Mouse (Mus musculus) testis, adult 2 months (tissue): ENCODE measurements around the gene Gm42906. TPM values are rescaled to one million over a fixed set of nuclear protein-coding genes. Genes with fewer than 3 reads are reported as not detected.

ENCODE experiments used
- H3K27ac ChIP-seq: fragments of 200-500 bp; 2 replicates; pipeline ENCODE4 v1.5.1; 2012; ENCODE audit warnings: low read depth, low read length; ENCODE audit not compliant: control insufficient read depth, insufficient read depth
- H3K27me3 ChIP-seq: fragments of 200-500 bp; 2 replicates; pipeline ENCODE4 v1.6.1; 2012; ENCODE audit warnings: mild to moderate bottlenecking, low read length, moderate library complexity; ENCODE audit not compliant: control insufficient read depth, insufficient read depth
- H3K36me3 ChIP-seq: fragments of 200-500 bp; 2 replicates; pipeline ENCODE4 v1.6.1; 2012; ENCODE audit warnings: mild to moderate bottlenecking, low read length; ENCODE audit not compliant: control insufficient read depth, insufficient read depth
- H3K4me1 ChIP-seq: fragments of 200-500 bp; 2 replicates; pipeline ENCODE4 v1.6.1; 2012; ENCODE audit warnings: low read length; ENCODE audit not compliant: control insufficient read depth, insufficient read depth
- H3K4me3 ChIP-seq: fragments of 200-500 bp; 2 replicates; pipeline ENCODE4 v1.5.1; 2012; ENCODE audit warnings: low read depth, mild to moderate bottlenecking, low read length, moderate library complexity, mixed read lengths; ENCODE audit not compliant: control insufficient read depth
- CTCF ChIP-seq: fragments of 200-500 bp; IDR thresholded peaks from 2 replicates; pipeline ENCODE4 v1.5.1; 2012; ENCODE audit warnings: low read depth, mild to moderate bottlenecking, inconsistent platforms, low read length, moderate library complexity; ENCODE audit not compliant: control insufficient read depth, insufficient read depth, insufficient replicate concordance
- POLR2A ChIP-seq: fragments of 200-500 bp; IDR thresholded peaks from 2 replicates; pipeline ENCODE4 v1.6.1; 2012; ENCODE audit warnings: low read depth, mild to moderate bottlenecking, inconsistent platforms, low read length, moderate library complexity; ENCODE audit not compliant: control insufficient read depth
- polyA plus RNA-seq: library from polyadenylated mRNA; depleted of rRNA; stranded (reverse); fragments of >200 nt; gene quantifications from 2 replicates; pipeline ENCODE4 v1.2.3, GENCODE M21; 2012

The Gm42906 gene
- polyA plus RNA-seq, 1 experiment: not detected

- Histone ChIP-seq H3K4me3 (no peak overlapping the region), H3K27ac (no peak overlapping the region), H3K4me1 (no peaks in the 10 kb centered on the region), H3K36me3 (no peaks in the 10 kb centered on the region), H3K27me3 (no peaks in the 10 kb centered on the region)
- no peak for TF ChIP-seq POLR2A
- no peak for TF ChIP-seq CTCF
Measured at GRCm38 (mm10) chr5:151102262-151102661, 325.7 kb downstream of the Gm42906 start.

GRCm38 (mm10) chr5:151096012-151096411 is 332.0 kb downstream of the Gm42906 start:
- Histone ChIP-seq H3K4me3 (no peak overlapping the region), H3K27ac (no peak overlapping the region), H3K27me3 (no peaks in the 10 kb centered on the region), H3K36me3 (no peaks in the 10 kb centered on the region), H3K4me1 (no peaks in the 10 kb centered on the region)
- TF ChIP-seq CTCF: no peak
- no peak for TF ChIP-seq POLR2A

DNA sequence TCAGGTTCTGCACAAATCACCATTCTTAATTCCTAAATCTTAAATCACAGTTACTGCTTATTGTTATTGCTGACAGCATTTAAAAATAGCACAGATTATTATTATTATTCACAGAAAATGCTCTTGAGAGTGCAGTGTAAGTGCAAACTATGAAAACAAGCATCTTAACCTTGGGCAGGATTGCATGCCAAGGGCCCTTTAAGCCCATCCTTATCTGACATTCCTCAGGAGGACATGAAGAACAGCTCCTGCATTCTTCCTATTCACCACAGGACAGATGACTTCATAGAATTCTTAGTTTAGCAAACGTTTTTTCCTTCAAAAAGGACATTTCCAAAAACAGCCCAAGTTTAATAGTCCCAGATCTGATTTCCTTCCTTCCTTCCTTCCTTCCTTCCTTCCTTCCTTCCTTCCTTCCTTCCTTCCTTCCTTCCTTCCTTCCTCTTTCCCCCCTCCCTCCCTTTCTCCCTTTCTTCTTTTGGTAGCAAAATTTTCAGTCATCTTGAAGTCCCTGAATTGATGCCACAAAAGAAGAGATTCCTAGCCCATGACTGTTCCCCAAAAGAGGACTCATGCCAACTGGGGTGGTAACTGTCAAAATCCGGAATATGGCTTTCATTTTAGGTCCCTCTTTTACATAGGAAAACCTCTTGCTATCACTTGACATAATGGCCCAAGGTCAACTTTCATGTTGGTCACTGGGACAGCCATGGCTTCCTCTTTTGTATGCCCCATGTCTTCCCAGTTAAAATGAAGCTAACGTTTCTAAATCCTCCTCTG is 334.9 kb downstream of the Gm42906 start:
- Histone ChIP-seq H3K27me3 (no peaks in the 10 kb centered on the region), H3K27ac (peak overlapping the region; percentile 57), H3K36me3 (no peaks in the 10 kb centered on the region), H3K4me1 (no peaks in the 10 kb centered on the region), H3K4me3 (no peak overlapping the region)
- no peak for TF ChIP-seq CTCF
- no peak for TF ChIP-seq POLR2A

- Histone ChIP-seq H3K27me3 (no peaks in the 10 kb centered on the region), H3K36me3 (no peaks in the 10 kb centered on the region), H3K4me3 (no peak overlapping the region), H3K27ac (no peak overlapping the region), H3K4me1 (no peaks in the 10 kb centered on the region)
- TF ChIP-seq CTCF (no peak), POLR2A (no peak)
Measured at GRCm38 (mm10) chr5:151090996-151091395, 337.0 kb downstream of the Gm42906 start.

DNA sequence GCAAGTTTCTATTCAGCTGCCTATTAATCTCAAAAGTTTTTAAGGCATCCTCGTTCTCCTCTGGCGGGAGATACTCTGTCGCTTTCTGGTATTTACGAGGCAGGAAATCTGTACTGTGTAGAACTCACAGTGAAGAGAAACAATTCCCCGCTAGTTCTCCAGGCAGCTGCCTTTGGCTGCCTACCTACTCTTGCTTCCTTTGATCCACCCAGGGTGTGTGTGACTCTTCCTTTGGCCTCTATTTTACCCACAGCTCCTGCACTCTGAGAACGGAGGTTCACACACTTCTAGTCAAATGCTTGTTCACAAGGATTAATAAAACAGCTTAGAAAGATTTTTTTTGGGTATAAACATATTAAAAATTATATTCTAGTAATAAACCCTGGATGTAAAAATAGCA is 338.8 kb downstream of the Gm42906 start:
- no peak overlapping the region for H3K27ac ChIP-seq
- H3K27me3 ChIP-seq: no peaks in the 10 kb centered on the region
- no peaks in the 10 kb centered on the region for H3K36me3 ChIP-seq
- no peaks in the 10 kb centered on the region for H3K4me1 ChIP-seq
- H3K4me3 ChIP-seq: no peak overlapping the region
- no peak for TF ChIP-seq POLR2A
- no peak for TF ChIP-seq CTCF

DNA sequence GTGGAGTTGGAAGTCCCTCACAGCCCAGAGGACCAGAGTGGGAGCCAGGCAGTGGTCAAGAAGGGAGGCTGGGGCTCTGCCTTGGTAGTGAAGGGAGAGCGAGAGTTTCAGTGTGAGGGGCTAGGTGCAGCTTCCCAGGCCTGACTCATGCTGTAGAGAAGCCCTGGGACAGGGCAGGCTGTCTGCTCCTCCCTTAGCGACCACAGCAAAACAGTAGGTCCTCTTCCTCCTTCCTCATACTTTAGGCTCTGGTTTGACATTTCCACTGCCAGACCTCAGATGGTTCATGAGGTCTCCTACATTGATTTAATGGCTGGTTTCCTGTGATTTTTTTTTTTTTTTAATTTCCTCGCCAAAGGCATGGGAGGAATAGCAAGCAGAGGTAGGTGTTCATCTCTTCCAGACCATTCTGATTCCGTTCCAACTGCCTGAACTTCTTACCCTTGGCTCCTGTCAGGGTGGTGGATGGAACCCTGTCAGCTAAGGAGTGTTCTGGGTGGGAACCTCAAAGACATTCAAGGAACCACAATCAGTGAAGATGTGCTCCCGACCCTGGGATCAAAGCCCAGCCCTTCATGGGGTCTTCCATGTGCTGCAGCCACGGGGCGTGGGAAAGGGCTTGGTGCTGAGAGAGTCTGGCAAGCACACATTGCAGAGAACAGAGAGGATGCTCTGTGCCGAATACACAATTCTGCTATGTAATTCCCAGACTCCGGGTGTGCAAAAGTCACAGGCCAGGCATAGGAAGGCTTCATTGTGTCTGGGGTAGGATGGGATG is 341.3 kb downstream of the Gm42906 start:
- Histone ChIP-seq H3K27ac (no peak overlapping the region), H3K36me3 (no peaks in the 10 kb centered on the region), H3K4me3 (no peak overlapping the region), H3K27me3 (no peaks in the 10 kb centered on the region), H3K4me1 (no peaks in the 10 kb centered on the region)
- TF ChIP-seq POLR2A (no peak), CTCF (no peak)

GRCm38 (mm10) chr5:151085749-151086148 is 342.2 kb downstream of the Gm42906 start:
- Histone ChIP-seq H3K4me1 (no peaks in the 10 kb centered on the region), H3K27me3 (no peaks in the 10 kb centered on the region), H3K36me3 (no peaks in the 10 kb centered on the region), H3K27ac (no peak overlapping the region), H3K4me3 (no peak overlapping the region)
- TF ChIP-seq CTCF (no peak), POLR2A (no peak)
